In the genomic region with DNA sequence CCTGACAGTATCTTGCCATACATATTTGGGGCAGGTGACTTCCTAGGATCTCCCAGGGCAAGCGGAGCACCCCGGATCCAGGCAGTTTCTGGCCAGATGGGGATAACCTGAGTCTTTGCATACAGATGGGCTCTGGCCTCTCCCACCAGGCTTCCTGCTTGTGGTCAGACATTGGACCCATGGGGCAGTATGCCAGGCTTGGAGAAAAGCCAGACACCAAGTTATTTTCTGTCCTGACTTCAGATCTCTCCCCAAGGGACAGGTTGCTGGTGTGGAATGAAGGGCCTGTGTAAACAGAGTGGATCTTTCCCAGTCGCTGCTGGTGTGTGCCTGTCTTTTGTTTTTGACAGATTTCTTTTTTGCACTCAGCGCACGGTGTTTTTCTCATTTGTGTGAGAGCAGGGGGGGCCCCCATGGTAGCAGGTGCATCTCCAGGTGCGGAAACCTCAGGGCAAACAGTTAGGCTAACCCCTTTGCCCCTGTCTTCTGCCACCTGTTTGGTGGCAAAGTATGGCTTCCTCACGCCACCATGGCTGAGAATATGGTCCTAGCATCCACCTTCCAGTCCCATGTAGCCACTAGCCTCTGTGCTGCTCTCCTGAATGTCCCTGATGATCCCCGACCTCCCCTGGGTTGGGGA, we compare ENCODE assay signal across 7 mouse cellular contexts. TPM values are rescaled to one million over a fixed set of nuclear protein-coding genes. Genes with fewer than 3 reads are reported as not detected.
DNase-seq lines count a peak whose midpoint lies in the region; ATAC-seq and TF ChIP-seq lines count a peak whose summit lies in the region.

No protein-coding gene starts in this region.

- WGBS in lung, postnatal 0 days = 55% methylated on average over 8 of the region's 8 CpGs
- WGBS in intestine, postnatal 0 days = 32% methylated on average over 8 of the region's 8 CpGs
- 57% methylated on average over 8 of the region's 8 CpGs for WGBS in midbrain, embryonic 14.5 days

- peak; percentile 53 to 77 for DNase-seq in lung, adult 18-20 months
- DNase-seq in lung, postnatal 0 days (ENCODE audit: low spot score) = no peak
- peak; percentile 76 to 86 for DNase-seq in gastrocnemius, adult 8-10 months (ENCODE audit: low spot score in 2 of 2)
- DNase-seq in midbrain, embryonic 14.5 days = peak; percentile 52
- DNase-seq in spleen, postnatal 14 days (ENCODE audit: low spot score in 2 of 2) = no peak
- DNase-seq in left cerebral cortex, postnatal 36 days (ENCODE audit: low spot score in 2 of 2) = no peak

- ATAC-seq in lung, postnatal 0 days = no peak
- no peak for ATAC-seq in intestine, postnatal 0 days
- no peak for ATAC-seq in midbrain, embryonic 14.5 days (ENCODE audit: low FRiP score, low TSS enrichment)

- H3K9me3 ChIP-seq in lung, postnatal 0 days (ENCODE audit: low read length) = no peaks in the 10 kb centered on the region
- no peaks in the 10 kb centered on the region for H3K9me3 ChIP-seq in intestine, postnatal 0 days (ENCODE audit: control insufficient read depth)
- H3K9me3 ChIP-seq in midbrain, embryonic 14.5 days (ENCODE audit: control insufficient read depth, low read length) = no peaks in the 10 kb centered on the region

- no peak for TF ChIP-seq CTCF in lung, postnatal 0 days (IDR thresholded peaks at IDR 0.05)
- TF ChIP-seq CTCF in intestine, postnatal 0 days (IDR thresholded peaks at IDR 0.05; ENCODE audit: low read depth) = no peak

- intact Hi-C loops in left cerebral cortex, postnatal 36 days (cut with DNase I) = no loop called here

- no peaks in the 10 kb centered on the region for H3K36me3 ChIP-seq in lung, postnatal 0 days (ENCODE audit: insufficient read depth, low read length)
- no peaks in the 10 kb centered on the region for H3K36me3 ChIP-seq in intestine, postnatal 0 days (ENCODE audit: control insufficient read depth, insufficient read depth)
- H3K36me3 ChIP-seq in midbrain, embryonic 14.5 days (ENCODE audit: control insufficient read depth, insufficient read depth, low read length) = no peaks in the 10 kb centered on the region

- H3K27me3 ChIP-seq in lung, postnatal 0 days (replicated peaks; ENCODE audit: insufficient read depth, low read length) = no peaks in the 10 kb centered on the region
- H3K27me3 ChIP-seq in intestine, postnatal 0 days (replicated peaks; ENCODE audit: control insufficient read depth, insufficient read depth, low read length) = no peaks in the 10 kb centered on the region
- no peaks in the 10 kb centered on the region for H3K27me3 ChIP-seq in midbrain, embryonic 14.5 days (ENCODE audit: control insufficient read depth, insufficient read depth, low read length)

- TF ChIP-seq EP300 in lung, postnatal 0 days (IDR thresholded peaks at IDR 0.05) = no peak

- H3K9ac ChIP-seq in lung, postnatal 0 days (replicated peaks; ENCODE audit: low read depth) = no peak overlapping the region
- no peak overlapping the region for H3K9ac ChIP-seq in intestine, postnatal 0 days (ENCODE audit: low read depth, low read length)
- H3K9ac ChIP-seq in midbrain, embryonic 14.5 days (replicated peaks; ENCODE audit: low read length) = no peak overlapping the region

- H3K4me1 ChIP-seq in lung, postnatal 0 days (ENCODE audit: insufficient read depth, low read depth, low read length) = peaks cover 32% of the 10 kb centered on the region
- H3K4me1 ChIP-seq in intestine, postnatal 0 days (replicated peaks; ENCODE audit: control insufficient read depth, insufficient read depth, low read length) = peaks cover 21% of the 10 kb centered on the region
- peaks cover 73% of the 10 kb centered on the region for H3K4me1 ChIP-seq in midbrain, embryonic 14.5 days (ENCODE audit: control insufficient read depth, insufficient read depth, low read length)

- H3K4me3 ChIP-seq in lung, postnatal 0 days (ENCODE audit: low read depth, low read length) = no peak overlapping the region
- H3K4me3 ChIP-seq in intestine, postnatal 0 days (ENCODE audit: low read depth, low read length) = no peak overlapping the region
- H3K4me3 ChIP-seq in midbrain, embryonic 14.5 days (replicated peaks; ENCODE audit: low read depth, low read length) = no peak overlapping the region

- no peak overlapping the region for H3K27ac ChIP-seq in lung, postnatal 0 days (ENCODE audit: low read length)
- H3K27ac ChIP-seq in intestine, postnatal 0 days (ENCODE audit: low read depth, low read length) = peak overlapping the region; percentile 83
- H3K27ac ChIP-seq in midbrain, embryonic 14.5 days (replicated peaks; ENCODE audit: low read depth, low read length) = no peak overlapping the region

- H3K4me2 ChIP-seq in lung, postnatal 0 days (replicated peaks; ENCODE audit: low read depth, low read length) = no peak overlapping the region
- H3K4me2 ChIP-seq in intestine, postnatal 0 days (replicated peaks; ENCODE audit: low read depth) = peak overlapping the region; percentile 44
- H3K4me2 ChIP-seq in midbrain, embryonic 14.5 days (ENCODE audit: low read length) = peak overlapping the region; percentile 21

RNA-seq across cellular contexts. Expression of a gene that starts 45.6 kb away (rescaled TPM):
- polyA plus RNA-seq in lung, postnatal 0 days (2015; fragmentation: Nextera tagmentation; extraction: Ambion mirVana) = 10.9 and 13.4 TPM in 2 replicates
- total RNA-seq in gastrocnemius, adult 8-10 months (2022) = under 1 TPM in 3 of 4 experiments, not detected in 1; 0.09 to 0.43 (median 0.36) TPM
- polyA plus RNA-seq in intestine, postnatal 0 days (2015; fragmentation: Nextera tagmentation; extraction: Ambion mirVana) = 23.1 and 23.7 TPM in 2 replicates
- polyA plus RNA-seq in midbrain, embryonic 14.5 days (2014; fragmentation: Nextera tagmentation; extraction: Ambion mirVana) = 15.5 and 23.7 TPM in 2 replicates
- 1 to 10 TPM in 1 of 2 experiments, under 1 TPM in 1; 0.74 to 1.8 TPM for total RNA-seq in left cerebral cortex, postnatal 36 days (2021)

Comparison
In these comparisons a context has a peak if more than half of its experiments do, and no peak if none do; other contexts are left out.
1. DNase-seq: peak in lung, adult 18-20 months (2 of 2), gastrocnemius, adult 8-10 months (2 of 2) and midbrain, embryonic 14.5 days (single experiment); none in lung, postnatal 0 days (single experiment), spleen, postnatal 14 days (0 of 2) and left cerebral cortex, postnatal 36 days (0 of 2).